Mouse (Mus musculus) hindbrain, embryonic 12.5 days (tissue): Measurements from ENCODE around the gene Mpg. TPM values are rescaled to one million over a fixed set of nuclear protein-coding genes. Genes with fewer than 3 reads are reported as not detected.

Experiments
- ATAC-seq: fragments of 200-750 bp; cut with Nextera tagmentation; 2 replicates; pipeline ENCODE4 v1.8.0; 2017; ENCODE audit warnings: moderate TSS enrichment; ENCODE audit not compliant: low FRiP score
- H3K27ac ChIP-seq: fragments of 300-500 bp; sonication (generic); 2 replicates; pipeline ENCODE4 v1.5.1; 2016; ENCODE audit warnings: mild to moderate bottlenecking
- H3K27me3 ChIP-seq: fragments of 300-500 bp; sonication (generic); 2 replicates; pipeline ENCODE4 v1.6.1; 2016; ENCODE audit warnings: mild to moderate bottlenecking
- H3K36me3 ChIP-seq: fragments of 300-500 bp; sonication (generic); 2 replicates; pipeline ENCODE4 v1.6.1; 2016; ENCODE audit warnings: mild to moderate bottlenecking
- H3K4me1 ChIP-seq: fragments of 300-500 bp; sonication (generic); 2 replicates; pipeline ENCODE4 v1.6.1; 2016
- H3K4me2 ChIP-seq: fragments of 300-500 bp; sonication (generic); replicated peaks from 2 replicates; pipeline ENCODE4 v1.6.1; 2016; ENCODE audit warnings: mild to moderate bottlenecking
- H3K4me3 ChIP-seq: fragments of 300-500 bp; sonication (generic); 2 replicates; pipeline ENCODE4 v1.5.1; 2016; ENCODE audit warnings: mild to moderate bottlenecking
- H3K9ac ChIP-seq: fragments of 300-500 bp; sonication (generic); 2 replicates; pipeline ENCODE4 v1.6.1; 2016; ENCODE audit warnings: mild to moderate bottlenecking, moderate library complexity
- H3K9me3 ChIP-seq: fragments of 300-500 bp; sonication (generic); replicated peaks from 2 replicates; pipeline ENCODE4 v1.6.1; 2016; ENCODE audit warnings: mild to moderate bottlenecking
- WGBS: fragments of 180-500 bp; shearing (Covaris S2); methylation state at CpG from one replicate; pipeline ENCODE4 v1.1.7; 2016; 5-methylcytosine and 5-hydroxymethylcytosine counted together
- polyA plus RNA-seq: library from polyadenylated mRNA; unstranded; fragments of >200 nt; fragmentation: Nextera tagmentation; extraction: Ambion mirVana; gene quantifications from 2 replicates; pipeline ENCODE4 v1.2.1, GENCODE M21; 2016

Mpg gene
- polyA plus RNA-seq, 1 experiment from 2014 or later: 30.4 TPM

- no peak overlapping the region for H3K9ac ChIP-seq
- H3K4me3 ChIP-seq: no peak overlapping the region
- H3K4me2 ChIP-seq: no peak overlapping the region
- H3K27ac ChIP-seq: no peak overlapping the region
- no peaks in the 10 kb centered on the region for H3K27me3 ChIP-seq
- no peaks in the 10 kb centered on the region for H3K9me3 ChIP-seq
- no peak for ATAC-seq
- H3K4me1 ChIP-seq: peaks cover 8% of the 10 kb centered on the region
- 62% methylated on average over 9 of the region's 9 CpGs for WGBS
- peaks cover 49% of the 10 kb centered on the region for H3K36me3 ChIP-seq
Measured at GRCm38 (mm10) chr11:32236712-32237410, 10.6 kb downstream of the Mpg start.

GRCm38 (mm10) chr11:32237411-32237795 lies 11.1 kb downstream of the Mpg start:
- Histone ChIP-seq H3K4me3 (no peak overlapping the region), H3K9me3 (no peaks in the 10 kb centered on the region), H3K4me2 (no peak overlapping the region), H3K4me1 (peaks cover 8% of the 10 kb centered on the region), H3K27ac (no peak overlapping the region), H3K9ac (no peak overlapping the region), H3K27me3 (no peaks in the 10 kb centered on the region), H3K36me3 (peaks cover 44% of the 10 kb centered on the region)
- WGBS: 97% methylated on average over 3 of the region's 3 CpGs
- ATAC-seq: no peak

- ATAC-seq: peak; percentile 36; the same call in 1 of the 2 replicates
- no peak overlapping the region for H3K4me3 ChIP-seq
- no peak overlapping the region for H3K4me2 ChIP-seq
- no peak overlapping the region for H3K27ac ChIP-seq
- H3K9ac ChIP-seq: no peak overlapping the region
- peaks cover 37% of the 10 kb centered on the region for H3K36me3 ChIP-seq
- WGBS: 56% methylated on average over 5 of the region's 5 CpGs
- no peaks in the 10 kb centered on the region for H3K27me3 ChIP-seq
- H3K9me3 ChIP-seq: no peaks in the 10 kb centered on the region
- peaks cover 8% of the 10 kb centered on the region for H3K4me1 ChIP-seq
Measured at GRCm38 (mm10) chr11:32238093-32238860, 12.0 kb downstream of the Mpg start.

- Histone ChIP-seq H3K27me3 (no peaks in the 10 kb centered on the region), H3K4me3 (no peak overlapping the region), H3K36me3 (peaks cover 33% of the 10 kb centered on the region), H3K9ac (no peak overlapping the region), H3K27ac (no peak overlapping the region), H3K4me2 (no peak overlapping the region), H3K9me3 (no peaks in the 10 kb centered on the region), H3K4me1 (peaks cover 3% of the 10 kb centered on the region)
- ATAC-seq: no peak
Measured at GRCm38 (mm10) chr11:32241391-32241790, 15.1 kb downstream of the Mpg start.

GRCm38 (mm10) chr11:32242209-32242608 lies 15.9 kb downstream of the Mpg start:
- Histone ChIP-seq H3K27me3 (no peaks in the 10 kb centered on the region), H3K27ac (no peak overlapping the region), H3K9ac (no peak overlapping the region), H3K9me3 (no peaks in the 10 kb centered on the region), H3K4me2 (no peak overlapping the region), H3K4me1 (no peaks in the 10 kb centered on the region), H3K4me3 (no peak overlapping the region), H3K36me3 (peaks cover 42% of the 10 kb centered on the region)
- WGBS: 93% methylated on average over 3 of the region's 3 CpGs
- no peak for ATAC-seq

GRCm38 (mm10) chr11:32243205-32243955 lies 17.1 kb downstream of the Mpg start:
- H3K4me1 ChIP-seq: no peaks in the 10 kb centered on the region
- peaks cover 50% of the 10 kb centered on the region for H3K36me3 ChIP-seq
- WGBS: 70% methylated on average over 7 of the region's 7 CpGs

GRCm38 (mm10) chr11:32244064-32244463 lies 17.8 kb downstream of the Mpg start:
- Histone ChIP-seq H3K9ac (no peak overlapping the region), H3K36me3 (peaks cover 55% of the 10 kb centered on the region), H3K4me1 (no peaks in the 10 kb centered on the region), H3K9me3 (no peaks in the 10 kb centered on the region), H3K4me3 (no peak overlapping the region), H3K4me2 (no peak overlapping the region), H3K27ac (no peak overlapping the region), H3K27me3 (no peaks in the 10 kb centered on the region)
- ATAC-seq: no peak
- WGBS: 75% methylated on average over 3 of the region's 3 CpGs

More at GRCm38 (mm10) chr11:32243205-32243955, 17.1 kb downstream of the Mpg start:
- no peak overlapping the region for H3K27ac ChIP-seq
- no peak overlapping the region for H3K4me3 ChIP-seq
- H3K27me3 ChIP-seq: no peaks in the 10 kb centered on the region
- H3K9ac ChIP-seq: no peak overlapping the region
- no peak for ATAC-seq
- H3K4me2 ChIP-seq: no peak overlapping the region
- H3K9me3 ChIP-seq: no peaks in the 10 kb centered on the region

- H3K9me3 ChIP-seq: no peaks in the 10 kb centered on the region
- no peak overlapping the region for H3K27ac ChIP-seq
- no peak overlapping the region for H3K9ac ChIP-seq
- H3K4me3 ChIP-seq: no peak overlapping the region
- no peak for ATAC-seq
- no peak overlapping the region for H3K4me2 ChIP-seq
- WGBS: 94% methylated on average over 1 of the region's 1 CpGs
- H3K27me3 ChIP-seq: no peaks in the 10 kb centered on the region
- peaks cover 56% of the 10 kb centered on the region for H3K36me3 ChIP-seq
- no peaks in the 10 kb centered on the region for H3K4me1 ChIP-seq
Measured at GRCm38 (mm10) chr11:32244617-32245016, 18.3 kb downstream of the Mpg start.

GRCm38 (mm10) chr11:32245614-32246013 lies 19.3 kb downstream of the Mpg start:
- Histone ChIP-seq H3K4me1 (no peaks in the 10 kb centered on the region), H3K9ac (no peak overlapping the region), H3K9me3 (no peaks in the 10 kb centered on the region), H3K4me3 (no peak overlapping the region), H3K27ac (no peak overlapping the region), H3K27me3 (no peaks in the 10 kb centered on the region), H3K4me2 (no peak overlapping the region), H3K36me3 (peaks cover 56% of the 10 kb centered on the region)
- no peak for ATAC-seq
- 88% methylated on average over 6 of the region's 6 CpGs for WGBS

- no peak overlapping the region for H3K9ac ChIP-seq
- H3K4me1 ChIP-seq: no peaks in the 10 kb centered on the region
- no peak overlapping the region for H3K4me3 ChIP-seq
- ATAC-seq: no peak
- no peak overlapping the region for H3K27ac ChIP-seq
- no peak overlapping the region for H3K4me2 ChIP-seq
- H3K27me3 ChIP-seq: no peaks in the 10 kb centered on the region
- H3K9me3 ChIP-seq: no peaks in the 10 kb centered on the region
- H3K36me3 ChIP-seq: peaks cover 67% of the 10 kb centered on the region
Measured at GRCm38 (mm10) chr11:32247068-32247467, 20.8 kb downstream of the Mpg start.

GRCm38 (mm10) chr11:32248350-32248749 lies 22.0 kb downstream of the Mpg start:
- Histone ChIP-seq H3K9me3 (no peaks in the 10 kb centered on the region), H3K36me3 (peaks cover 71% of the 10 kb centered on the region), H3K4me2 (no peak overlapping the region), H3K9ac (no peak overlapping the region), H3K4me3 (no peak overlapping the region), H3K27me3 (no peaks in the 10 kb centered on the region), H3K27ac (no peak overlapping the region), H3K4me1 (no peaks in the 10 kb centered on the region)
- 93% methylated on average over 3 of the region's 3 CpGs for WGBS
- ATAC-seq: no peak

GRCm38 (mm10) chr11:32250880-32251763 lies 24.8 kb downstream of the Mpg start:
- Histone ChIP-seq H3K9ac (no peak overlapping the region), H3K9me3 (no peaks in the 10 kb centered on the region), H3K4me3 (no peak overlapping the region), H3K27ac (no peak overlapping the region), H3K4me2 (no peak overlapping the region), H3K36me3 (peaks cover 66% of the 10 kb centered on the region), H3K27me3 (no peaks in the 10 kb centered on the region), H3K4me1 (no peaks in the 10 kb centered on the region)
- ATAC-seq: no peak
- 90% methylated on average over 8 of the region's 8 CpGs for WGBS
